Mouse (Mus musculus): ENCODE results near the gene Lyz1. TPM values are rescaled to one million over a fixed set of nuclear protein-coding genes. Genes with fewer than 3 reads are reported as not detected.
"Not testable (repeated sequence)": the region's sequence is repeated elsewhere in the genome, so short reads cannot be mapped to it uniquely, and the experiment has no call there.

Gene Lyz1
- polyA plus RNA-seq, 1 experiment from 2014 or later: 2.6 TPM

GRCm38 (mm10) chr10:117274645-117275044 is 18.0 kb downstream of the Lyz1 start:
- not testable (repeated sequence) for H3K9me3 ChIP-seq (replicated peaks; ENCODE audit: control insufficient read depth, low read length); H3K4me1 ChIP-seq (ENCODE audit: control insufficient read depth, insufficient read depth, low read length); H3K4me2 ChIP-seq (ENCODE audit: low read depth, low read length); H3K9ac ChIP-seq (ENCODE audit: low read length); H3K4me3 ChIP-seq (ENCODE audit: low read length); H3K27ac ChIP-seq (ENCODE audit: low read length); H3K36me3 ChIP-seq (ENCODE audit: control insufficient read depth, insufficient read depth); ATAC-seq (replicated peaks; ENCODE audit: extremely low read depth, insufficient read depth, low FRiP score); H3K27me3 ChIP-seq (ENCODE audit: control insufficient read depth, insufficient read depth, low read length)
- 64% methylated on average over 2 of the region's 7 CpGs for WGBS

GRCm38 (mm10) chr10:117272023-117272422 is 20.6 kb downstream of the Lyz1 start:
- Histone ChIP-seq H3K9me3 (replicated peaks; ENCODE audit: control insufficient read depth, low read length) (no peaks in the 10 kb centered on the region), H3K4me3 (ENCODE audit: low read length) (no peak overlapping the region), H3K27ac (ENCODE audit: low read length) (no peak overlapping the region), H3K9ac (ENCODE audit: low read length) (no peak overlapping the region), H3K27me3 (ENCODE audit: control insufficient read depth, insufficient read depth, low read length) (no peaks in the 10 kb centered on the region), H3K4me2 (ENCODE audit: low read depth, low read length) (no peak overlapping the region), H3K36me3 (ENCODE audit: control insufficient read depth, insufficient read depth) (no peaks in the 10 kb centered on the region), H3K4me1 (ENCODE audit: control insufficient read depth, insufficient read depth, low read length) (no peaks in the 10 kb centered on the region)
- no peak for ATAC-seq (replicated peaks; ENCODE audit: extremely low read depth, insufficient read depth, low FRiP score)

GRCm38 (mm10) chr10:117259870-117260269 is 32.8 kb downstream of the Lyz1 start:
- no peaks in the 10 kb centered on the region for H3K27me3 ChIP-seq (ENCODE audit: control insufficient read depth, insufficient read depth, low read length)
- no peak overlapping the region for H3K27ac ChIP-seq (ENCODE audit: low read length)
- peaks cover 2% of the 10 kb centered on the region; the same call in 1 of the 2 replicates for H3K9me3 ChIP-seq (replicated peaks; ENCODE audit: control insufficient read depth, low read length)
- no peak overlapping the region for H3K9ac ChIP-seq (ENCODE audit: low read length)
- no peaks in the 10 kb centered on the region for H3K4me1 ChIP-seq (ENCODE audit: control insufficient read depth, insufficient read depth, low read length)
- H3K4me2 ChIP-seq (ENCODE audit: low read depth, low read length): no peak overlapping the region
- no peak for ATAC-seq (replicated peaks; ENCODE audit: extremely low read depth, insufficient read depth, low FRiP score)
- no peak overlapping the region for H3K4me3 ChIP-seq (ENCODE audit: low read length)
- H3K36me3 ChIP-seq (ENCODE audit: control insufficient read depth, insufficient read depth): no peaks in the 10 kb centered on the region

- Histone ChIP-seq H3K27me3 (ENCODE audit: control insufficient read depth, insufficient read depth, low read length) (no peaks in the 10 kb centered on the region), H3K27ac (ENCODE audit: low read length) (no peak within 1 kb of the TSS), H3K9ac (ENCODE audit: low read length) (no peak within 1 kb of the TSS), H3K9me3 (replicated peaks; ENCODE audit: control insufficient read depth, low read length) (no peaks in the 10 kb centered on the region), H3K36me3 (ENCODE audit: control insufficient read depth, insufficient read depth) (no peaks in the 10 kb centered on the region), H3K4me3 (ENCODE audit: low read length) (no peak within 1 kb of the TSS), H3K4me2 (ENCODE audit: low read depth, low read length) (no peak within 1 kb of the TSS), H3K4me1 (ENCODE audit: control insufficient read depth, insufficient read depth, low read length) (no peaks in the 10 kb centered on the region)
- WGBS: 79% methylated on average over 12 of the region's 12 CpGs
- ATAC-seq (replicated peaks; ENCODE audit: extremely low read depth, insufficient read depth, low FRiP score): no peak
Observed at GRCm38 (mm10) chr10:117238603-117239002, 54.1 kb downstream of the Lyz1 start, which contains the start of gene 9530003J23Rik. Gene 9530003J23Rik, minus strand, starts transcription at chr10:117238703.

Other genes starting within 250 kb of the Lyz1 start
- gene Lrrc10, start 247.5 kb downstream of the Lyz1 start, polyA plus RNA-seq (2015; fragmentation: Nextera tagmentation; extraction: Ambion mirVana): 60.4 and 62.1 TPM in 2 replicates
- 167 and 185 TPM in 2 replicates for gene Cct2, start 229.1 kb downstream of the Lyz1 start, polyA plus RNA-seq (2015; fragmentation: Nextera tagmentation; extraction: Ambion mirVana)
- gene Frs2, start 144.3 kb downstream of the Lyz1 start, polyA plus RNA-seq (2015; fragmentation: Nextera tagmentation; extraction: Ambion mirVana): 16.1 and 17.5 TPM in 2 replicates
- 40.8 and 54.8 TPM in 2 replicates for gene Yeats4, start 68.4 kb downstream of the Lyz1 start, polyA plus RNA-seq (2015; fragmentation: Nextera tagmentation; extraction: Ambion mirVana)
- not detected in 2 replicates for gene 9530003J23Rik, start 54.2 kb downstream of the Lyz1 start, polyA plus RNA-seq (2015; fragmentation: Nextera tagmentation; extraction: Ambion mirVana)
- gene Lyz2, start 10.5 kb downstream of the Lyz1 start, polyA plus RNA-seq (2015; fragmentation: Nextera tagmentation; extraction: Ambion mirVana): 86.6 and 87.8 TPM in 2 replicates
- 85.7 and 89.7 TPM in 2 replicates for gene Cpsf6, start 87.1 kb upstream of the Lyz1 start, polyA plus RNA-seq (2015; fragmentation: Nextera tagmentation; extraction: Ambion mirVana)